Mouse (Mus musculus) lung, embryonic 16.5 days (tissue): Measurements from ENCODE around the gene Tspan10. TPM values are rescaled to one million over a fixed set of nuclear protein-coding genes. Genes with fewer than 3 reads are reported as not detected.

Experiments used
- ATAC-seq: fragments of 200-750 bp; cut with Nextera tagmentation; 2 replicates; pipeline ENCODE4 v1.8.0; 2017; ENCODE audit warnings: low read depth, mild to moderate bottlenecking, moderate library complexity
- H3K27ac ChIP-seq: fragments of 300-500 bp; sonication (generic); 2 replicates; pipeline ENCODE4 v1.5.1; 2014; ENCODE audit warnings: mild to moderate bottlenecking, control low read depth, low read length
- H3K27me3 ChIP-seq: fragments of 300-500 bp; sonication (generic); 2 replicates; pipeline ENCODE4 v1.6.1; 2014; ENCODE audit warnings: low read depth, low read length, mixed read lengths; ENCODE audit not compliant: control insufficient read depth, insufficient read depth
- H3K36me3 ChIP-seq: fragments of 300-500 bp; sonication (generic); 2 replicates; pipeline ENCODE4 v1.6.1; 2014; ENCODE audit warnings: low read length; ENCODE audit not compliant: control insufficient read depth, insufficient read depth
- H3K4me1 ChIP-seq: fragments of 300-500 bp; sonication (generic); replicated peaks from 2 replicates; pipeline ENCODE4 v1.6.1; 2014; ENCODE audit warnings: low read length, mixed read lengths; ENCODE audit not compliant: control insufficient read depth, insufficient read depth
- H3K4me2 ChIP-seq: fragments of 300-500 bp; sonication (generic); 2 replicates; pipeline ENCODE4 v1.6.1; 2014; ENCODE audit warnings: low read depth, low read length, control low read depth
- H3K4me3 ChIP-seq: fragments of 300-500 bp; sonication (generic); 2 replicates; pipeline ENCODE4 v1.5.1; 2014; ENCODE audit warnings: mild to moderate bottlenecking, low read length, control low read depth
- H3K9ac ChIP-seq: fragments of 300-500 bp; sonication (generic); 2 replicates; pipeline ENCODE4 v1.6.1; 2014; ENCODE audit warnings: low read length, control low read depth
- H3K9me3 ChIP-seq: fragments of 300-500 bp; sonication (generic); 2 replicates; pipeline ENCODE4 v1.6.1; 2016; ENCODE audit warnings: low read length; ENCODE audit not compliant: control insufficient read depth
- WGBS: fragments of 180-500 bp; shearing (Covaris S2); extraction: QIAGEN DNeasy Blood & Tissue Kit; methylation state at CpG from one replicate; pipeline ENCODE4 v1.1.7; 2014; 5-methylcytosine and 5-hydroxymethylcytosine counted together
- polyA plus RNA-seq: library from polyadenylated mRNA; unstranded; fragments of >200 nt; fragmentation: Nextera tagmentation; extraction: Ambion mirVana; gene quantifications from 2 replicates; pipeline ENCODE4 v1.2.1, GENCODE M21; 2015

The Tspan10 gene
- polyA plus RNA-seq, 1 experiment from 2014 or later, result not detected

GRCm38 (mm10) chr11:120422651-120423568, 19.5 kb upstream of the Tspan10 start:
- no peak overlapping the region for H3K9ac ChIP-seq
- no peak overlapping the region for H3K4me3 ChIP-seq
- H3K27ac ChIP-seq, result no peak overlapping the region
- no peaks in the 10 kb centered on the region for H3K9me3 ChIP-seq
- H3K36me3 ChIP-seq, result peaks cover 50% of the 10 kb centered on the region
- no peaks in the 10 kb centered on the region for H3K4me1 ChIP-seq
- no peak overlapping the region for H3K4me2 ChIP-seq
- H3K27me3 ChIP-seq, result no peaks in the 10 kb centered on the region
- ATAC-seq, result no peak
- WGBS, result 72% methylated on average over 13 of the region's 13 CpGs

GRCm38 (mm10) chr11:120423569-120424295, 18.7 kb upstream of the Tspan10 start:
- Histone ChIP-seq H3K27me3 (no peaks in the 10 kb centered on the region), H3K4me2 (no peak overlapping the region), H3K27ac (no peak overlapping the region), H3K9me3 (no peaks in the 10 kb centered on the region), H3K4me1 (no peaks in the 10 kb centered on the region), H3K9ac (no peak overlapping the region), H3K36me3 (peaks cover 53% of the 10 kb centered on the region), H3K4me3 (no peak overlapping the region)
- ATAC-seq, result no peak
- WGBS, result 68% methylated on average over 9 of the region's 9 CpGs

GRCm38 (mm10) chr11:120426727-120427126, 15.7 kb upstream of the Tspan10 start:
- no peak overlapping the region for H3K4me3 ChIP-seq
- ATAC-seq, result no peak
- no peaks in the 10 kb centered on the region for H3K27me3 ChIP-seq
- H3K4me1 ChIP-seq, result no peaks in the 10 kb centered on the region
- H3K9ac ChIP-seq, result no peak overlapping the region
- WGBS, result 90% methylated on average over 3 of the region's 3 CpGs
- H3K27ac ChIP-seq, result no peak overlapping the region
- H3K36me3 ChIP-seq, result peaks cover 45% of the 10 kb centered on the region
- H3K4me2 ChIP-seq, result no peak overlapping the region
- no peaks in the 10 kb centered on the region for H3K9me3 ChIP-seq

- WGBS, result under 1% methylated on average over 71 of the region's 77 CpGs
- Histone ChIP-seq H3K27me3 (no peaks in the 10 kb centered on the region; the same call in 1 of the 2 replicates), H3K36me3 (peaks cover 10% of the 10 kb centered on the region)
Observed at GRCm38 (mm10) chr11:120437152-120437856, 5.1 kb upstream of the Tspan10 start, which contains the start of gene Nploc4. Gene Nploc4 (minus strand): TSS chr11:120437708.

GRCm38 (mm10) chr11:120437857-120438385, 4.5 kb upstream of the Tspan10 start:
- peaks cover 4% of the 10 kb centered on the region for H3K36me3 ChIP-seq
- H3K4me1 ChIP-seq, result peaks cover 9% of the 10 kb centered on the region
- H3K9ac ChIP-seq, result peak overlapping the region; percentile 99
- WGBS, result 24% methylated on average over 12 of the region's 12 CpGs
- H3K9me3 ChIP-seq, result no peaks in the 10 kb centered on the region
- H3K27me3 ChIP-seq, result no peaks in the 10 kb centered on the region; the same call in 1 of the 2 replicates
- ATAC-seq, result no peak
- H3K27ac ChIP-seq, result peak overlapping the region; percentile 80
- H3K4me3 ChIP-seq, result peak overlapping the region; percentile 96
- H3K4me2 ChIP-seq, result peak overlapping the region; percentile 66

More at GRCm38 (mm10) chr11:120437152-120437856, 5.1 kb upstream of the Tspan10 start, which contains the start of gene Nploc4:
- Histone ChIP-seq H3K4me1 (peaks cover 9% of the 10 kb centered on the region), H3K4me3 (peak within 1 kb of the TSS; percentile 96), H3K9me3 (no peaks in the 10 kb centered on the region), H3K4me2 (peak within 1 kb of the TSS; percentile 89), H3K27ac (peak within 1 kb of the TSS; percentile 80), H3K9ac (peak within 1 kb of the TSS; percentile 99)
- peak; percentile 94 for ATAC-seq

- ATAC-seq, result no peak
- H3K4me1 ChIP-seq, result no peaks in the 10 kb centered on the region
- no peak overlapping the region for H3K4me2 ChIP-seq
- H3K36me3 ChIP-seq, result no peaks in the 10 kb centered on the region
- 83% methylated on average over 3 of the region's 3 CpGs for WGBS
- H3K4me3 ChIP-seq, result no peak overlapping the region
- no peaks in the 10 kb centered on the region; the same call in 1 of the 2 replicates for H3K27me3 ChIP-seq
- H3K27ac ChIP-seq, result no peak overlapping the region
- no peak overlapping the region for H3K9ac ChIP-seq
- no peaks in the 10 kb centered on the region for H3K9me3 ChIP-seq
Observed at GRCm38 (mm10) chr11:120442765-120443280, 379 bp downstream of the Tspan10 start.

GRCm38 (mm10) chr11:120444106-120444505, 1.7 kb downstream of the Tspan10 start:
- Histone ChIP-seq H3K4me3 (no peak overlapping the region), H3K27ac (no peak overlapping the region), H3K9ac (no peak overlapping the region), H3K4me2 (no peak overlapping the region), H3K4me1 (no peaks in the 10 kb centered on the region), H3K9me3 (no peaks in the 10 kb centered on the region), H3K36me3 (no peaks in the 10 kb centered on the region), H3K27me3 (no peaks in the 10 kb centered on the region; the same call in 1 of the 2 replicates)
- no peak for ATAC-seq
- WGBS, result 70% methylated on average over 6 of the region's 6 CpGs

- no peaks in the 10 kb centered on the region for H3K36me3 ChIP-seq
- no peak overlapping the region for H3K4me2 ChIP-seq
- no peaks in the 10 kb centered on the region for H3K4me1 ChIP-seq
- ATAC-seq, result no peak
- no peak overlapping the region for H3K27ac ChIP-seq
- H3K4me3 ChIP-seq, result no peak overlapping the region
- WGBS, result 42% methylated on average over 3 of the region's 3 CpGs
- H3K9me3 ChIP-seq, result no peaks in the 10 kb centered on the region
- no peak overlapping the region for H3K9ac ChIP-seq
- H3K27me3 ChIP-seq, result no peaks in the 10 kb centered on the region; the same call in 1 of the 2 replicates
Observed at GRCm38 (mm10) chr11:120445475-120445874, 3.0 kb downstream of the Tspan10 start.
